Mouse (Mus musculus): ENCODE results near the gene Magi1. TPM values are rescaled to one million over a fixed set of nuclear protein-coding genes. Genes with fewer than 3 reads are reported as not detected.

Magi1 gene
- polyA plus RNA-seq, 1 experiment from 2014 or later = 6.2 TPM

DNA sequence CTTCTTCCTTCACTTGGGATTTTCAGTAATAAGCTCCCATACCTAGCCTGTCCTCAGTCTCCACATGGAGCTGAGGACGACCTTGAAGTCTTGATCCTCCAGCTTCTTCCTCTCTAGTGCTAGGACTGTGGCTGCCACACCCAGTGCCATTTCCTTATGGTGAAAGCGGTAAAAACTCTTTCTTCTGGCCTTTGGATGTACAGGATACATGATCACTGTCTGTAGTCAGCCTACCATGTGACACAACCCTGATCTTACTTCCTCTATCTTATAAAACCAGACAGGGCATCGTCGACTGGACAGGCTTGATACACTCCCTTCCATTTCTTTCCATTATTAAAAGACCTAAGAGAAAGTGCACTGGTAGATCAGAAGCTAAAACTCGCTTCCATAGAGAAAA lies 413.7 kb downstream of the Magi1 start:
- no peak for DNase-seq (ENCODE audit: low spot score)
- Histone ChIP-seq H3K4me3 (replicated peaks; ENCODE audit: low read depth, low read length) (no peak overlapping the region), H3K9me3 (replicated peaks; ENCODE audit: low read length) (no peaks in the 10 kb centered on the region), H3K4me1 (replicated peaks; ENCODE audit: insufficient read depth, low read length) (no peaks in the 10 kb centered on the region), H3K27ac (no peak overlapping the region), H3K36me3 (ENCODE audit: insufficient read depth, low read length) (no peaks in the 10 kb centered on the region), H3K27me3 (ENCODE audit: insufficient read depth, low read length) (no peaks in the 10 kb centered on the region), H3K9ac (ENCODE audit: low read depth, low read length) (no peak overlapping the region), H3K4me2 (ENCODE audit: low read length) (no peak overlapping the region)
- no peak for TF ChIP-seq CTCF (IDR thresholded peaks at IDR 0.05; ENCODE audit: low read depth)
- no peak for ATAC-seq (replicated peaks; ENCODE audit: low FRiP score, low read depth)
- 65% methylated on average over 5 of the region's 5 CpGs for WGBS

- Histone ChIP-seq H3K9ac (ENCODE audit: low read depth, low read length) (no peak overlapping the region), H3K4me1 (replicated peaks; ENCODE audit: insufficient read depth, low read length) (no peaks in the 10 kb centered on the region), H3K27me3 (ENCODE audit: insufficient read depth, low read length) (no peaks in the 10 kb centered on the region), H3K4me2 (ENCODE audit: low read length) (no peak overlapping the region), H3K27ac (no peak overlapping the region), H3K9me3 (replicated peaks; ENCODE audit: low read length) (no peaks in the 10 kb centered on the region), H3K36me3 (ENCODE audit: insufficient read depth, low read length) (no peaks in the 10 kb centered on the region), H3K4me3 (replicated peaks; ENCODE audit: low read depth, low read length) (no peak overlapping the region)
- no peak for TF ChIP-seq CTCF (IDR thresholded peaks at IDR 0.05; ENCODE audit: low read depth)
- DNase-seq (ENCODE audit: low spot score) = no peak
- no peak for ATAC-seq (replicated peaks; ENCODE audit: low FRiP score, low read depth)
- 91% methylated on average over 5 of the region's 5 CpGs for WGBS
Measured at GRCm38 (mm10) chr6:93862263-93862662, 421.5 kb downstream of the Magi1 start.

- ATAC-seq (replicated peaks; ENCODE audit: low FRiP score, low read depth) = no peak
- Histone ChIP-seq H3K9ac (ENCODE audit: low read depth, low read length) (no peak overlapping the region), H3K36me3 (ENCODE audit: insufficient read depth, low read length) (no peaks in the 10 kb centered on the region), H3K4me2 (ENCODE audit: low read length) (no peak overlapping the region), H3K4me1 (replicated peaks; ENCODE audit: insufficient read depth, low read length) (peaks cover 10% of the 10 kb centered on the region), H3K4me3 (replicated peaks; ENCODE audit: low read depth, low read length) (no peak overlapping the region), H3K27me3 (ENCODE audit: insufficient read depth, low read length) (no peaks in the 10 kb centered on the region), H3K9me3 (replicated peaks; ENCODE audit: low read length) (no peaks in the 10 kb centered on the region), H3K27ac (no peak overlapping the region)
- 31% methylated on average over 1 of the region's 1 CpGs for whole genome bisulfite sequencing
- DNase-seq (ENCODE audit: low spot score) = no peak
- no peak for TF ChIP-seq CTCF (IDR thresholded peaks at IDR 0.05; ENCODE audit: low read depth)
Measured at GRCm38 (mm10) chr6:93856783-93857182, 426.9 kb downstream of the Magi1 start.

DNA sequence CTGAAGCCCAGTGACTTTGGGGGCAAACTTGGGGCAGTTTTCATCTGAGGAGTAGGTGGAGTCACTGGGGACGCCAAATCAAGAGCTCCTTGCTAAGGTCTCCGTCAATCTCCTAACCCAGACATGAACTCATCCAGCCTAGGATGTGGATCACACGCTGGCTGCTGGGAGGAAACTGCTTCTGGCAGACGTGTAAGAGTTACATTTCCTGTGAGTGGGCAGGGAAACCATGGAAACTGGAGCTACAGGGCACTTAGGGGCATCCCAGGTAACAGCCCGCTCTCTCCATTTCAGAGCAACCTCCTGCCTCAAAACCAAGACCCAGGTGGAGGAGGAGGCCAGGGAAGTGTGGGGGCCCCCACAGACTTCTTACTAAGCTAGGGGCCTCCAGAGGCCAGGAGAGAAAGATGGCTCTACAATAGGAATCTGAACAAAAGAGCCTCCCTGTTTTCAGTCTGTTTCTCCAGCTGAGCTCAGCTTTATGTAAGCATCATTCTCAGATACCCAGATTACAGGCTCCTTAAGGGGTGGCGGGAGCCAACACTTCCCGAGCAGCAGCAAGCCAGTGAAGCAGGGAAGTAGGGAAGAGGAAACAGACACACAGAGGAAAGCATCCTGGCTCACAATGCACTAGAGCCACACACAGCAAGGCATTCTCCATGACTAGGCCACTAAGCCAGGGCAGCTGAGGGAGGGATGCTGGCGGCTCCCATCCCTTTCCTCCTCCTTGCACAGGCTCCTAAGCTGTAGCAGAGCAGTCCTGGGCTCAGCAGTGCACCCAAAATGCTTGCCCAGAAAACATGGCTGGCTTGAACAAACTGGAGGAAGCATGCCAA lies 427.7 kb downstream of the Magi1 start:
- ATAC-seq (replicated peaks; ENCODE audit: low FRiP score, low read depth) = no peak
- Histone ChIP-seq H3K36me3 (ENCODE audit: insufficient read depth, low read length) (no peaks in the 10 kb centered on the region), H3K9ac (ENCODE audit: low read depth, low read length) (no peak overlapping the region), H3K4me1 (replicated peaks; ENCODE audit: insufficient read depth, low read length) (peaks cover 10% of the 10 kb centered on the region), H3K27me3 (ENCODE audit: insufficient read depth, low read length) (no peaks in the 10 kb centered on the region), H3K4me3 (replicated peaks; ENCODE audit: low read depth, low read length) (no peak overlapping the region), H3K9me3 (replicated peaks; ENCODE audit: low read length) (no peaks in the 10 kb centered on the region), H3K4me2 (ENCODE audit: low read length) (no peak overlapping the region), H3K27ac (peak overlapping the region; percentile 8; the same call in 1 of the 2 replicates)
- TF ChIP-seq CTCF (IDR thresholded peaks at IDR 0.05; ENCODE audit: low read depth) = no peak
- peak; percentile 47 for DNase-seq (ENCODE audit: low spot score)
- WGBS = 30% methylated on average over 8 of the region's 8 CpGs

DNA sequence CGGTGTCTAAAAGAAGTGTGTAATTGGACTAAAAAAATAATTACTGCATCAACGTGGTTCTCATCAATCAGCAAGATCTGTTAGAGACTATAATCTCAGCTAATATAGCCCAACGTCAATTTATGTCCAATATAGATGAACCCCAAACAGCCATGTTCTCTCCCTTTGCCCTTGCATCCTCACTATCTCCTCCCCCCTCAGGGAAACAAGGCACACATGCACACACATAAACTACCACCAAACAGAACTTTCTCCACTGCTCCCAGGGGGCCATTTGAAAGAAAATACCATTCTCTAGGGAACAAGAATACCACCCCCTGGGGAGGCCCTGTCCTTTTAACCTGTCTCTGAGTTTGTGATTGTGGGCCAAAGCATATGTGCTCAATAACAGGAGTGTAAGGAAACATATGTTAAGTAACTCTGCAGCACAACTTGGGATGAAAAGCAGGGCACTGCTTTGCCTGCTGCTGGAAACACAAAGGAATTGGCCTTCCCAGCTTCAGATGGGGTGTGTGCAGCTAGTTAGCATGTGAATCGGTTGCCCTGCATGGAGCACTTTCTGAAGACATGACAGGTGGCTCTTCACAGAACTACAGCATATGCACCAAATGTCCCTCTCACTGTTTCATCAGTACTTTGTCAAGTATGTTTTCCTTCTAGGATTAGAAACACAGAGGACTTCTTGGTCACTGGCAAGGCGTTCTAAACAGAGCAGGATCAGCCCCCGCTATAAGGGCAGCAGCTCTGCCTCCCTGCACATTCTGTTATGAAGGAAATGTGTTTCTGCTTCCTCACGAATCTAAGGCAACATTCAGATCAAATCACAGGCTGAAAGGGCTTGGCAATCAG lies 434.6 kb downstream of the Magi1 start:
- ATAC-seq (replicated peaks; ENCODE audit: low FRiP score, low read depth) (no peak), DNase-seq (ENCODE audit: low spot score) (no peak)
- no peak for TF ChIP-seq CTCF (IDR thresholded peaks at IDR 0.05; ENCODE audit: low read depth)
- H3K27me3 ChIP-seq (ENCODE audit: insufficient read depth, low read length) = no peaks in the 10 kb centered on the region
- H3K36me3 ChIP-seq (ENCODE audit: insufficient read depth, low read length) = no peaks in the 10 kb centered on the region
- no peaks in the 10 kb centered on the region for H3K4me1 ChIP-seq (replicated peaks; ENCODE audit: insufficient read depth, low read length)
- WGBS = 58% methylated on average over 7 of the region's 7 CpGs
- H3K4me2 ChIP-seq (ENCODE audit: low read length) = no peak overlapping the region
- no peak overlapping the region for H3K27ac ChIP-seq
- H3K9me3 ChIP-seq (replicated peaks; ENCODE audit: low read length) = no peaks in the 10 kb centered on the region
- no peak overlapping the region for H3K9ac ChIP-seq (ENCODE audit: low read depth, low read length)
- no peak overlapping the region for H3K4me3 ChIP-seq (replicated peaks; ENCODE audit: low read depth, low read length)

- ATAC-seq (replicated peaks; ENCODE audit: low FRiP score, low read depth) (no peak), DNase-seq (ENCODE audit: low spot score) (no peak)
- no peak for TF ChIP-seq CTCF (IDR thresholded peaks at IDR 0.05; ENCODE audit: low read depth)
- Histone ChIP-seq H3K36me3 (ENCODE audit: insufficient read depth, low read length) (no peaks in the 10 kb centered on the region), H3K27ac (no peak overlapping the region), H3K9me3 (replicated peaks; ENCODE audit: low read length) (no peaks in the 10 kb centered on the region), H3K4me1 (replicated peaks; ENCODE audit: insufficient read depth, low read length) (no peaks in the 10 kb centered on the region), H3K4me3 (replicated peaks; ENCODE audit: low read depth, low read length) (no peak overlapping the region), H3K27me3 (ENCODE audit: insufficient read depth, low read length) (no peaks in the 10 kb centered on the region), H3K4me2 (ENCODE audit: low read length) (no peak overlapping the region), H3K9ac (ENCODE audit: low read depth, low read length) (no peak overlapping the region)
- WGBS = 80% methylated on average over 3 of the region's 3 CpGs
Measured at GRCm38 (mm10) chr6:93845498-93845897, 438.2 kb downstream of the Magi1 start.

Measured in kidney, postnatal 0 days (tissue).